ENCODE assay signal across 10 mouse cellular contexts in genomic region chr13:12369041-12369621, GRCm38 (mm10). TPM values are rescaled to one million over a fixed set of nuclear protein-coding genes. Genes with fewer than 3 reads are reported as not detected.
DNase-seq lines count a peak whose midpoint lies in the region; ATAC-seq and TF ChIP-seq lines count a peak whose summit lies in the region.
"Had no signal": no experiment of that assay in that cellular context is flagged by ENCODE, and none has a peak within 500 bp of the region (broad histone marks: within the 10 kb centered on the region; RNA-seq: fewer than 3 reads in every experiment).

No protein-coding gene starts in this region.

- H3K4me2 ChIP-seq in midbrain, embryonic 14.5 days (ENCODE audit: low read length), result no peak overlapping the region
- no peak overlapping the region for H3K4me2 ChIP-seq in midbrain, embryonic 11.5 days
- peak overlapping the region; percentile 52 for H3K4me2 ChIP-seq in heart, embryonic 15.5 days
- H3K4me2 ChIP-seq in hindbrain, embryonic 12.5 days (replicated peaks), result no peak overlapping the region
- H3K4me2 ChIP-seq: embryonic facial prominence, embryonic 12.5 days had no signal

- no peaks in the 10 kb centered on the region for H3K4me1 ChIP-seq in midbrain, embryonic 14.5 days (ENCODE audit: control insufficient read depth, insufficient read depth, low read length)
- H3K4me1 ChIP-seq in midbrain, embryonic 11.5 days (ENCODE audit: control insufficient read depth, insufficient read depth, low read length), result no peaks in the 10 kb centered on the region
- H3K4me1 ChIP-seq in heart, embryonic 15.5 days (replicated peaks), result peaks cover 15% of the 10 kb centered on the region
- peaks cover 14% of the 10 kb centered on the region for H3K4me1 ChIP-seq in olfactory bulb, adult 2 months (ENCODE audit: control insufficient read depth, insufficient read depth, low read length)
- H3K4me1 ChIP-seq in hindbrain, embryonic 12.5 days, result no peaks in the 10 kb centered on the region
- H3K4me1 ChIP-seq: embryonic facial prominence, embryonic 12.5 days had no signal

- WGBS in midbrain, embryonic 14.5 days, result 60% methylated on average over 8 of the region's 8 CpGs
- 63% methylated on average over 8 of the region's 8 CpGs for WGBS in midbrain, embryonic 11.5 days
- WGBS in heart, embryonic 15.5 days, result 25% methylated on average over 8 of the region's 8 CpGs
- WGBS in olfactory bulb, adult 2 months, result 7% methylated on average over 8 of the region's 8 CpGs
- WGBS in hindbrain, embryonic 12.5 days, result 58% methylated on average over 8 of the region's 8 CpGs

- no peak overlapping the region for H3K27ac ChIP-seq in midbrain, embryonic 14.5 days (replicated peaks; ENCODE audit: low read depth, low read length)
- H3K27ac ChIP-seq in midbrain, embryonic 11.5 days (ENCODE audit: low read depth, low read length), result no peak overlapping the region
- H3K27ac ChIP-seq in gastrocnemius, adult 2 months, result peak overlapping the region; percentile 92
- peak overlapping the region; percentile 92 for H3K27ac ChIP-seq in heart, embryonic 15.5 days
- peak overlapping the region; percentile 89 for H3K27ac ChIP-seq in olfactory bulb, adult 2 months (ENCODE audit: insufficient read depth, low read depth, low read length)
- H3K27ac ChIP-seq in hindbrain, embryonic 12.5 days, result no peak overlapping the region
- H3K27ac ChIP-seq: embryonic facial prominence, embryonic 12.5 days had no signal

- H3K9me3 ChIP-seq in midbrain, embryonic 14.5 days (ENCODE audit: control insufficient read depth, low read length), result no peaks in the 10 kb centered on the region
- H3K9me3 ChIP-seq in midbrain, embryonic 11.5 days (ENCODE audit: control insufficient read depth, low read length), result no peaks in the 10 kb centered on the region
- H3K9me3 ChIP-seq in heart, embryonic 15.5 days (replicated peaks), result no peaks in the 10 kb centered on the region
- H3K9me3 ChIP-seq in hindbrain, embryonic 12.5 days (replicated peaks), result no peaks in the 10 kb centered on the region
- H3K9me3 ChIP-seq: embryonic facial prominence, embryonic 12.5 days had no signal

- TF ChIP-seq POLR2A in olfactory bulb, adult 2 months (IDR thresholded peaks at IDR 0.05; ENCODE audit: insufficient read depth, low read depth, low read length), result no peak

- no peaks in the 10 kb centered on the region for H3K27me3 ChIP-seq in midbrain, embryonic 14.5 days (ENCODE audit: control insufficient read depth, insufficient read depth, low read length)
- no peaks in the 10 kb centered on the region for H3K27me3 ChIP-seq in midbrain, embryonic 11.5 days (ENCODE audit: control insufficient read depth, insufficient read depth, low read length)
- H3K27me3 ChIP-seq in heart, embryonic 15.5 days, result no peaks in the 10 kb centered on the region
- no peaks in the 10 kb centered on the region for H3K27me3 ChIP-seq in hindbrain, embryonic 12.5 days
- H3K27me3 ChIP-seq: embryonic facial prominence, embryonic 12.5 days; Patski had no signal

- no peaks in the 10 kb centered on the region for H3K36me3 ChIP-seq in midbrain, embryonic 14.5 days (ENCODE audit: control insufficient read depth, insufficient read depth, low read length)
- H3K36me3 ChIP-seq in midbrain, embryonic 11.5 days (ENCODE audit: control insufficient read depth, insufficient read depth, low read length), result no peaks in the 10 kb centered on the region
- H3K36me3 ChIP-seq in heart, embryonic 15.5 days, result no peaks in the 10 kb centered on the region
- H3K36me3 ChIP-seq in hindbrain, embryonic 12.5 days, result no peaks in the 10 kb centered on the region
- H3K36me3 ChIP-seq: embryonic facial prominence, embryonic 12.5 days had no signal

- H3K4me3 ChIP-seq in midbrain, embryonic 14.5 days (replicated peaks; ENCODE audit: low read depth, low read length), result no peak overlapping the region
- H3K4me3 ChIP-seq in midbrain, embryonic 11.5 days (ENCODE audit: low read depth, low read length), result no peak overlapping the region
- H3K4me3 ChIP-seq in gastrocnemius, adult 2 months, result peak overlapping the region; percentile 61
- H3K4me3 ChIP-seq in heart, embryonic 15.5 days, result peak overlapping the region; percentile 29
- H3K4me3 ChIP-seq in olfactory bulb, adult 2 months (ENCODE audit: insufficient read depth, low read depth, low read length), result 0 out of 2 replicates have a peak overlapping the region, but pooled peaks have one; percentile 3
- no peak overlapping the region for H3K4me3 ChIP-seq in hindbrain, embryonic 12.5 days
- H3K4me3 ChIP-seq: embryonic facial prominence, embryonic 12.5 days had no signal

- no peak for ATAC-seq in midbrain, embryonic 14.5 days (ENCODE audit: low FRiP score, low TSS enrichment)
- no peak for ATAC-seq in midbrain, embryonic 11.5 days (ENCODE audit: low FRiP score)
- peak; percentile 47 for ATAC-seq in heart, embryonic 15.5 days (replicated peaks; ENCODE audit: insufficient number of reproducible peaks, insufficient read depth, low FRiP score, low read depth)
- no peak for ATAC-seq in hindbrain, embryonic 12.5 days (ENCODE audit: low FRiP score)
- ATAC-seq: Patski had no signal

- no peak overlapping the region for H3K9ac ChIP-seq in midbrain, embryonic 14.5 days (replicated peaks; ENCODE audit: low read length)
- no peak overlapping the region for H3K9ac ChIP-seq in midbrain, embryonic 11.5 days (ENCODE audit: low read length)
- H3K9ac ChIP-seq in heart, embryonic 15.5 days, result peak overlapping the region; percentile 28
- H3K9ac ChIP-seq in hindbrain, embryonic 12.5 days, result no peak overlapping the region
- H3K9ac ChIP-seq: embryonic facial prominence, embryonic 12.5 days had no signal

- peak; percentile 9 for DNase-seq in midbrain, embryonic 14.5 days
- no peak for DNase-seq in midbrain, embryonic 11.5 days (ENCODE audit: low spot score, missing footprints)
- DNase-seq in gastrocnemius, adult 2 months, result peak; percentile 75
- no peak for DNase-seq in thymus, postnatal 10 days (ENCODE audit: low spot score in 2 of 2)
- no peak for DNase-seq in right cerebral cortex, postnatal 25 days

- intact Hi-C loops in gastrocnemius, adult 2 months (cut with DNase I), result loop anchor here (2.0 kb wide), 1 partner anchor 28 kb away; the partner anchor contains the start of gene Actn2

- TF ChIP-seq CTCF in gastrocnemius, adult 2 months (IDR thresholded peaks at IDR 0.05), result no peak
- TF ChIP-seq CTCF in olfactory bulb, adult 2 months (IDR thresholded peaks at IDR 0.05; ENCODE audit: insufficient read depth, low read depth, low read length), result no peak

RNA-seq across cellular contexts. Expression of gene Heatr1, which starts 25.7 kb away (rescaled TPM):
- polyA plus RNA-seq in midbrain, embryonic 14.5 days (2014; fragmentation: Nextera tagmentation; extraction: Ambion mirVana), result 16.5 and 21.1 TPM in 2 replicates
- polyA plus RNA-seq in midbrain, embryonic 11.5 days (2014; fragmentation: Nextera tagmentation; extraction: Ambion mirVana), result 35.5 and 36.3 TPM in 2 replicates
- 10 to 100 TPM; 13.5 to 14.0 TPM for total RNA-seq in gastrocnemius, adult 2 months (2021)
- 6.2 and 10.1 TPM in 2 replicates for polyA plus RNA-seq in heart, embryonic 15.5 days (2015; fragmentation: Nextera tagmentation; extraction: Ambion mirVana)
- polyA plus RNA-seq in olfactory bulb, adult 2 months (2012; ENCODE audit: insufficient read depth, insufficient read length, low replicate concordance, missing spikeins), result not detected in 2 replicates
- polyA plus RNA-seq in hindbrain, embryonic 12.5 days (2016; fragmentation: Nextera tagmentation; extraction: Ambion mirVana), result 24.8 and 26.8 TPM in 2 replicates

RNA-seq across cellular contexts. Expression of gene Actn2, which starts 28.6 kb away (rescaled TPM):
- 1.7 and 1.8 TPM in 2 replicates for polyA plus RNA-seq in midbrain, embryonic 14.5 days (2014; fragmentation: Nextera tagmentation; extraction: Ambion mirVana)
- polyA plus RNA-seq in midbrain, embryonic 11.5 days (2014; fragmentation: Nextera tagmentation; extraction: Ambion mirVana), result 0.19 and 0.61 TPM in 2 replicates
- total RNA-seq in gastrocnemius, adult 2 months (2021), result 1,000 to 10,000 TPM in 1 of 2 experiments, 100 to 1,000 TPM in 1; 773 to 1,947 TPM
- polyA plus RNA-seq in heart, embryonic 15.5 days (2015; fragmentation: Nextera tagmentation; extraction: Ambion mirVana), result 1,445 and 1,519 TPM in 2 replicates
- not detected in 2 replicates for polyA plus RNA-seq in olfactory bulb, adult 2 months (2012; ENCODE audit: insufficient read depth, insufficient read length, low replicate concordance, missing spikeins)
- 6.2 and 26.2 TPM in 2 replicates for polyA plus RNA-seq in hindbrain, embryonic 12.5 days (2016; fragmentation: Nextera tagmentation; extraction: Ambion mirVana)

Comparison
In these comparisons a context has a peak if more than half of its experiments do, and no peak if none do; other contexts are left out.
1. DNase-seq: peak in midbrain, embryonic 14.5 days (single experiment) and gastrocnemius, adult 2 months (single experiment); none in midbrain, embryonic 11.5 days (single experiment), thymus, postnatal 10 days (0 of 2) and right cerebral cortex, postnatal 25 days (single experiment).
2. H3K27ac ChIP-seq: peak in gastrocnemius, adult 2 months (single experiment), heart, embryonic 15.5 days (single experiment) and olfactory bulb, adult 2 months (single experiment); none in midbrain, embryonic 14.5 days (single experiment), midbrain, embryonic 11.5 days (single experiment) and hindbrain, embryonic 12.5 days (single experiment).
3. H3K4me3 ChIP-seq: peak in gastrocnemius, adult 2 months (single experiment), heart, embryonic 15.5 days (single experiment) and olfactory bulb, adult 2 months (single experiment); none in midbrain, embryonic 14.5 days (single experiment), midbrain, embryonic 11.5 days (single experiment) and hindbrain, embryonic 12.5 days (single experiment).
4. RNA of gene Actn2, which starts 28.6 kb away (polyA plus RNA-seq): 1,445 to 1,519 TPM in heart, embryonic 15.5 days; 6.2 to 26.2 TPM in hindbrain, embryonic 12.5 days, 1.7 to 1.8 TPM in midbrain, embryonic 14.5 days, 0.19 to 0.61 TPM in midbrain, embryonic 11.5 days and not detected in olfactory bulb, adult 2 months; every median in the first group is over 10 times any median in the second.